Mouse (Mus musculus) neural tube, embryonic 10.5 days (tissue): Measurements from ENCODE around the gene Cd38.

Experiments
- DNase-seq: peaks from one replicate; pipeline ENCODE4 v3.0.0-alpha.2; 2017; ENCODE audit warnings: low spot score; ENCODE audit errors: extremely low spot score

Cd38 gene

DNA sequence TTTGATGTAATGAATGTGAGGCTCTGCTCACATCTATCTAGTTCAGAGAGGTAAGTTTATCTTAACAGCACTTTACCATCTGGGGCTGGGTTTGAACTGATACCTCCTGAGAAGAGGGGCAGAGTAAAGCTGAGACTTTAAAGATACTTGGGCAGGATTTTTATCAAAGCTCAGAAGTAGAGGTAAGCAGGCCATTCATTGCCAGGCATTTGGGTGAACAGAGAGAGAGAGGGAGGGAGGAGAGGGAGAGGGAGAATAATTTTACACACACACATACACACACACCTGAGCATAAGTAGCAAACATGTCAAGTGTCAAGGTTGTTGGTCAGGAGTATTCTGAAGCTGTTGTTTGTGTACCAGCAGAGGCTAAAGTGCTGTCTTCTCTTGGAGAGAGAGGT is at the start of gene Cd38:
Gene Cd38 (plus strand): TSS at position 301 of the 400 bp plus-strand sequence.
- DNase-seq: no peak

DNA sequence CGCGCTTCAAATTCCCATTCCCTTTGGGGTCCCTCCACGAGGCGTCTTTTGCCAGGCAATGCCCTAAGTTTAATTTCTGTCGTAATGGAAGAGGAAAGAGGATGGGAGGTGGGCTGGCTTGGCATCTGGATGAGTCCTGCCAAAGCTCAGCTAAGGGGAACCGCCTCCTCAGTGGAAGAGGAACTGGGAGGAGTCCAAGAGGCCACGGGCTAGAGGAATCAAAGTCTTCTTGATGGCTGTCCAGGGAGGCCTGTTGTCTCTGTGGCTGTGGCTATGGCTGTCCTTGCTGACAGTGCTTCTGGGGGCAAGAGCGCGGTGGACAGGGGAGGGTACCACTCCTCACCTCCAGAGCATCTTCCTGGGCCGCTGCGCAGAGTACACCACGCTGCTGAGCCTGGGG is 49.7 kb upstream of the Cd38 start, which contains the start of gene Bst1:
Gene Bst1 (plus strand): TSS at position 191 of the 400 bp plus-strand sequence.
- DNase-seq: no peak

DNA sequence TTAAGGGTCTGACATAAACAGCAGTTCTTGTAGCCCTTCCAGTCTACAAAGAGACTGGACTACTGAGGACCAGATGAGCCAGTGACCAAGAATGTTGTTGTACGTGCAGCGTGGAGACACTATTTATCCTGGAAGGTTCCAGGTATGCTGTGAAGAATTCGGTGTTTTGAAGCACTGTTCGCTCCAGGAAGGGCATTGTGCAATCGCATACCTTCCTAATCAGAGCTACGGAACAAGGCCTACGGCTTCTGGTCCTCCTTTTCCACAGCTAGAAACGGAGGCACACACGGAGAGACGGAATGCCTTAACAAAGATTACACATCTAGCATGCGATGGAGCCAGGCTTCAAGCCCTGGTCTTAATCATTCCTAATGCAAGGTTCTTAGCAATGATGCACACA is 47.6 kb upstream of the Cd38 start:
- no peak for DNase-seq

DNA sequence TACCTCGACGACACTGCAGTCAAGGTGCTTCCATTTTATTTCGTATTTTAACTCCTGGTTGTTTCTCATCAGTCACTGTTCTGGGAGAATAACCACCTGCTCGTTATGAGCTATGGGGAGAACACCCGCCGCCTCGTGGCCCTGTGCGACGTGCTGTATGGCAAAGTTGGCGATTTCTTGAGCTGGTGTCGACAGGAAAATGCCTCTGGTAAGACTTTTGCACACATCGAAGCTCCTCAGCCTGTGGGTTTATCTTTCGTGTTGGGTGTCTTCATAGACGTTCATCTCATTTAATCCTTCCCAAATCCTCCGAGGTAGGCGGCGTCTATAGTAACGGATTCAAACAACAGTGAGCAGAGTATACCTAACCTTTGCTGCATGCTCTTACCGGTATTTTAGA is 46.8 kb upstream of the Cd38 start, which contains the start of gene Fbxl5:
Gene Fbxl5 (minus strand): TSS at position 101 of the 400 bp plus-strand sequence.
- DNase-seq: no peak

DNA sequence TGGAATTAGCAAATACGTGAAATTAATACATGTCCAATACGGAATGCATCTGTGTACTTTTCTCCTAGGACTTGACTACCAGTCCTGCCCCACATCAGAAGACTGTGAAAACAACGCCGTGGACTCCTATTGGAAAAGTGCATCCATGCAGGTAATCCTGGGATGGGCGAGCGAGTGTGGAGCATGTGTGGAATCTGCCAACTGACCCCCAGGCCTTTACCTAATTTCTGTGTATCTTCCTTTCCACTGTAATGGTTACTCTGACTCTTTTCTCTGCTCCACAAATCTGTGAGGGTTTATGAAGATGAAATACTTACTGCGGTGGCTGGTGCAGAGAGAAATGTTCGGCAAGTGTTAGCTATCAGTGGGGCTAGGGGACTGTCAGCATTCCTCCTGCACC is 46.2 kb upstream of the Cd38 start:
- no peak for DNase-seq

DNA sequence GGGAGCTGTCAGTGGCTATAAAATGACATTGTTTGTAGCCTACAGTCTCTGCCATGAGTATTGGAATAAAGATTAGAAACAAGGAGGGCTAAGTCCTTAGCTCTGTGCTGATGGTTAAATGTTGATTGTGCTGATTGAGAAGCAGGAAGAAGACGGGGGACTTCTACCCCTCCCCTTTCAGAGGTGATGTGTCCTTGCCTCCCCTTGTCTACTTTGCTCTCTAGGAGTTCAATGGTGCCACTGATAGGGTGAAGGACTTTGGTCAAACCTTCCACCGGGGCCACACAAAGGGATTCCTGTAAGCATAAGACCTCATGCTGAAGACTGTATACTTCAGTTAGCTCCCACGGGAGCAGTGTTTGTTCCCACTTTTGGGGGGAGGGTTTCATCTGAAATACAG is 45.5 kb upstream of the Cd38 start:
- DNase-seq: no peak

DNA sequence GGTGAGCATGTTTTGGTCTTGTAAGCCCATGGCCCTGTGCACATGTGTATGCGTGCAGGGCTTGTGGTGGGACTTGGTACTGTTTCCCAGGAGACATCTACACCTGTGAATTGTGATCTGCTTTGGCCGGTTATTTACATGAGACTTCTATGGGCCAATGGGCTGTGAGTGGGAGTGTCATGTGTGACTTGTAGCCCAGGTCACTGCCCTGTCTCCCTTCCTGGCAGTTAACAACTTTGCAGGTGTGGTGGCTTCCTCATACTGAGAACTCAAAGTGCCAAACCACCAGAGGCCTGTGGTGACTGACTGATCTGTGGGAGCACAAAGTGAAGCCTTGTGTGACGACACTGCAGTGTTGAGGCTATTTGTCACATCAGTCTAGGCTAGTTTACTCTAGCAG is 43.8 kb upstream of the Cd38 start:
- no peak for DNase-seq

DNA sequence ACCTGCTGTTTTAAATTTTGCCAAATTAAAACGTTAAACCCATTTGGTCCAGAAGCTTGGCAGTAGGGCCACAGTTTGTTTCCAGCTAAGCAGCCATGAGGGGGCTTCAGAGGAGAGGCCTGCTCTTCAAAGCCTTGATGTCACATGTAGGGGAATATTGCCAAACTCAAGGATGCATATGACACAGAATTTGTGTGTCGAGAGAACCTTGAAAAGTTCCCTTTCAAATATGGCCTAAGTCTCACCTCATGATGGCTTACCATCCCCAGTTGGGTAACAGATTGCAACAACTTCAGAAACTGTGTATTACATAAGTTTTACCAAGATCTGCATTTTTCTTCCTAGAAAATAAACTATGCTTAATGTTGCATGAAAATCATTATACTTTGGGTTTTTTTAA is 41.5 kb upstream of the Cd38 start:
- no peak for DNase-seq

DNA sequence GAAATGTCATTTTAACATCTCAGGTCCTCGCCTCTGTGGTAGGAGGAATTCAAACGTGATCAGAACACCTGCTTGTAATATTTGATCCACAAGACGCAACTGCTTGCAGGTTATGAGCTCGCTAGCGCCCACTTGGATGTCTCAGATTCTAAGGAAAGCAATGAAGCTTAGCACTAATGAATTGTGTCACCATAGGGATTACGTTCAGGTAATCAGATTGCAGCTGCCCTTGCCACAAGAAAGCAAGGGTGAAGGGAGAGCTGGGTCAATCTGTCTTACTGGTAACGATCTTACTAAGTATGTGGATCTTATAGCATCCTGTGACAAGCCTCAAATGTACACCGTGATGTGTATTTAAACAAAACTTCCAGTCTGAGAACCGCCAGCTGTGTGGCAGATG is 41.0 kb upstream of the Cd38 start:
- DNase-seq: no peak

DNA sequence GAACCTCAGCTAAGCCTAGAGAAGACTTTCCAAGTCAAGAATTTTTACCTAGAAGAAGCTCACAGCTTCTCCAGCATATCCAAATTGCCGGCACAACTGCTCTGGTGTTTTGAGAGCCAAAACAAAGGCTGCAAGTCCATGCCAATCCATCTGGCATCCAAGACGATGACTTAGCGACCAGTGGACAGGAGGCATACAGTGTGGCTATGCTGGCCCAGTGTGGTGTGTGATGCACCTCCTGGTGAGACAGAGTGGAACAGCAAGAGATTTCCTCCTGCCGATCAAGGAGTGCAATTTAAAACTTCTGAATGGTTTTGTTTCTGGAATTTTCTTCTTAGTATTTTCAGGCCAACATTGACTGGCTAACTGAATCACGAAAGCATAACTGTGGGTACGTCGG is 31.8 kb upstream of the Cd38 start:
- DNase-seq: no peak

DNA sequence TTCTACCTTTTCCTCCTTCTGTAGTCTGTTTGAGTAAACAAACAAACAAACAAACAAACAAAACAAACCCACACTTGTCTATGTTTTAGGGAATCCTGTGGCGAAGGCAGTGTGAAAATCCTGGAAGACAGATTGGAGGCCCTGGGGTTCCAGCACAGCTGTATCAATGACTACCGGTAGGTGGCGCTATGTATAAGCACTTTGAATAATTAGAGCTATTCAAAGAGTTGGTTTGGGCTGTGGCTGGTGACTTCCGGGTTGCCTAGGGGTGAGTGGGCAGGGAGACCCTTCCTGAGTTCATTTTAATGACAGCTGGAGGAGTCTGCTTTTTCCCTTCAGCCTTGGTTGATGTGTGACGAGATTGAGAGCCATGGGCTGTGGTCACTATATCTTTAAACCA is 31.0 kb upstream of the Cd38 start:
- DNase-seq: peak; percentile 44

DNA sequence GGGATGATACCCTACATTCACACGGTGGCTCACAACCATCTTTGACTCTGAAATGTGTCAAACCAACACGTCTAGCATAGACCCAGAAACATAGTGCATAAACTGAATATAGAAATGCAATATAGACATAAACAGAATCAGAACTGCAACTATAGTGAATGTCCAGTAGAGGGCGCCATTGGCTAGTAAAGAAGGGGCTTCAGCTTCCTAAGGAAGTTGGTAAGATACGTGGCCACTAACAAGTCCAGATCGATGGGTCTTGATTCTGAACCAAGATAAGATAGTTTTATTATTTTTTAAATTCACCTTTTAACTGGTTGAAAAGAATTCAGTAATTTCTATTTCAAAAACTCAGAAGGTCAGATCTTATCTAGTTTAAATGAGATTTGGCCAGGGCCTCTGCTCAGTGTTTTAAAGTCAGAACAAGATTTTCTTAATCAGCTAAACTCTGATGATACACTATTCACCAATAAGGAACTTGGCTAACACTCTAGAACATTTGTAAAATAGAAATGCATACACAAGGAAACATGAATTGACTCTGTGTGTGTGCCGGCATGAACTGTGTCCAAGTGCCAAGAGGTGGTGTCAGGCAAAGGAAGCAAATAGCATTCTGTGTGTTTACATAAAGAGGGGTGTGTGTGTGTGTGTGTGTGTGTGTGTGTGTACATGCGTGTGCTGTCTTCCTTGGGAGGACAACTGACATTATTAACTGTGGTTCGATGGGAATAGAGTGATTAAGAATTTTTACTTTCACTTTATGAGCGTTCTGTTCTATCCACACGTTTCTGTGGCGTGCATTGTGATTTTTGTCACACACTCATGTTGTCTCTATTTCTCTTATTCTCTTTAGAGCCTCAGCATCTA is 27.0 kb upstream of the Cd38 start:
- DNase-seq: peak; percentile 43

DNA sequence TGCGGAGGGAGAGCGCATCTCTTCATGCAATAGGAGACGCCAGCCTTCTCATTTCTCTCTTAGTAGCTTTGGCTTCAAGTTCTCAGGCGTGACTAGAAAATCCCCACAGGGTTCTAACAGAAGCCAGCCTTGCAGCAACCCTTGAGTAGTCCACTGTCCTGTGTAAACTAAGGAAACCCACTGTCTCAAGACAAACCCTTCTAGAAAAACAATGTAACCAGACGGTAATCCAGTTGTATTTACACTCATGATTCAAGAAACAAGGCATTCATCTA is 26.4 kb upstream of the Cd38 start:
- no peak for DNase-seq

DNA sequence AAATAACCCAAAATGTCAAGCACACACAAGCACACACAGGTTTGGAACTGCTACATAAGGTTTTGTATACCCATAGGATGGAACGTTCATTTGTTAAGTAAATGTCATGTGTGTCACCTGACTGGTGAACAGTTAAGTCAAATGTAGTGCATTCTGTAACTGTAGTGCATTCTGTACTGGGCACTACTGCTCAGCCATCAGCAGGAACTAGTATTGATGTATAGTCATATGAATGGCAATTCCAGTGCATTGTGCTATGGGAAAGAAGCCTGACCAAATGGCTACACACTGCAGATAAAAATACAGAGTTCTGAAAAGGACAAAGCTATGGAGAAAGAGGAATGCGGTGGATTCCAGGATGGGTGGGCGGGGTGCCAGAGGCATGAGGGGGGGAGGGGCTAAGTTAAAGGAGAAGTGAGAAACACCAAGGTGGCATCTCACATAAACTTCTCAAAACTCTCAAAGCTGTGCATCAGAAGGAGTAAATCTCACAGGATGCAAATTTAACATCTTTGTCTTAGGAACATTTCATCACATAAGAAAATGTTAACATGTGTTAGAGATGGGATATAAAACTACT is 25.7 kb upstream of the Cd38 start:
- DNase-seq: no peak

DNA sequence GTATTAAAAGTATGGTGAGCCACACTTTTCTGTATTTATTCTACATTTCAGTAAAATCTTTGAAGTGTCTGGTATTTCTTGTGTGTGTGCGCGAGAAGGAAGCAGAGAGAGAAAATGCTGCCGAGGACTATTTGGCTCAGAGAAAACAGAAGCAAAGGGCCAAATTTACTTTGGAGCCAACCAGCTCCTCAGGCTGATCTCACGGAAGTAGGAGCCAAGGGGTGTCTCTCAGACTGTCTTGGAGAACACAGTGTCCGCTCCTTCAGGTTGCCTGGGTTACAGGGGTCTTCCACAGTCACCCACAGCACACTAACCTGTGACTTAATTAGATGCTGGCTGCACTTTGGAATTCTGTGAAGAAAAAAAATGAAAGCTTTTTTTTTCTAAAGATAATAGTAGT is 23.3 kb upstream of the Cd38 start:
- no peak for DNase-seq

DNA sequence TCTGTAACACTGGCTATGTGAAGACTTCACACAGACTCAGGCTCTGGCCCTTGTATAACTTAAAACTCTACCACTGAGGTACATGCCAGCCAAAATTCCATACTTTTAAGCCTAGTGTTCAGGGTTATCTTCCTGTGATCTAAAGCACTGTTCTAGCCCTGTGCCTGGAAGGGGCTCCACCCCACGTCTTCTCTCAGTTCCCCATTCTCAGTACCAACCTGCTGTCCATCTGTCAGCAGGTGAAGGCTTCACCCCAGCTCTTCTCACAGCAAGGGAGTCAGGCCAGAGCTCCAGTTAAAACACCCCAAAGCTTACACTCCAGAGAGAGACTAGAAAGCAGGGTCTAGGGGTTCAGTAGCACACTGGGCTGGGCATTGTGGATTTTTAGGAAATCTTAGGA is 22.7 kb upstream of the Cd38 start:
- no peak for DNase-seq

DNA sequence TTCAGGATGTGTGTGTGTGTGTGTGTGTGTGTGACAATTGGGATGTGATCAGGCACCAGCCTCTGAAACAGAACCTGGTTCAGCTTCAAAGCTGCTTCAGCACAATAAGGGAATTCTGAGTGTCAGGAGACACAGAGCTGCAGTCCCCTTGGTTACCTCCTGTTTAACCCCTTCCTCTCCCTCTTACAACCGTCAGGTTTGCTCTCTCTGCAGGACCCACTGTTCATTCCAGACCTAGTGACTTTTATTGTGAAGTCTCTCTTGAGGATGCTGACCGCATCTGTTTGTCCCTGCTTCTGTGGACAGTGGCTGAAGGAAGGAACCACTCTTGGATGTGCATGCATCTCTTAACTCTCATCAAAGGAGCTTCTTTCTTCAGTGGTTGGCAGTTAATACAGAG is 22.1 kb upstream of the Cd38 start:
- no peak for DNase-seq

DNA sequence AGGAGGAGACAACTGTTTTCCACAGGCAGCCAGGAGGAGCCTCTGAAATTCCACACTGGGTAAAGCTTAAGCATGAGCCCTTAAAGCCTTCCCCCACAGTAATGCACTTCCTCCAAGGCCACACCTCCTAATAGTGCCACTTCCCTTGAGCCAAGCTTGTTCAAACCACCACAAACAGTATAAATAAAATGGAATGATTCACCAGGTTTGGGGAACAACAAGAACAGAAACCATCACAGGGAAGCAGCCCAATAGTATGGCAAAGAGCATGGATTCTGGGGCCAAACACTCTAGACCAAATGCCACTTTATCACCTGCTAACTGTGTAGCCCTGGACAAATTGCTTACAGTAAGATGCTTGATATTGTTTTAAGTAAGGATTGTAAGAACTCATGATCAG is 20.8 kb upstream of the Cd38 start:
- DNase-seq: no peak

DNA sequence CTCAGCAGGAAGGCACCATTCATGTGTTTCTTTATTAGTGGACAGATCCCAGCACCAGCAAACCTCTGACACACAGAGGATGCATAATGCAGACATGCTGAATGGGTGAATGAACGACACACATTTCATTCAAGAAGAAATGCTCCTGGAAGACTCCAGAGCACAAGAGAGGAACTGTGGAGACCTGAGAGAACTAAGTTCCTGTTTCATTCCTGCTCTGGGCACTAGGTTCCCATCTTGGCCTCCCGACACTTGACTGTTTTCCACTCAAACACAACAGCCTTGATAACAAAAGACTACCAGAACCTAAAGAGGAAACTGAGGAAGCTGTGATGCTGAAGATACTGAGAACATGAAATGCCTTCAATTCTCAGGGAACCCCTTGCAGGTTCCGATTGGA is 20.1 kb upstream of the Cd38 start:
- DNase-seq: no peak

DNA sequence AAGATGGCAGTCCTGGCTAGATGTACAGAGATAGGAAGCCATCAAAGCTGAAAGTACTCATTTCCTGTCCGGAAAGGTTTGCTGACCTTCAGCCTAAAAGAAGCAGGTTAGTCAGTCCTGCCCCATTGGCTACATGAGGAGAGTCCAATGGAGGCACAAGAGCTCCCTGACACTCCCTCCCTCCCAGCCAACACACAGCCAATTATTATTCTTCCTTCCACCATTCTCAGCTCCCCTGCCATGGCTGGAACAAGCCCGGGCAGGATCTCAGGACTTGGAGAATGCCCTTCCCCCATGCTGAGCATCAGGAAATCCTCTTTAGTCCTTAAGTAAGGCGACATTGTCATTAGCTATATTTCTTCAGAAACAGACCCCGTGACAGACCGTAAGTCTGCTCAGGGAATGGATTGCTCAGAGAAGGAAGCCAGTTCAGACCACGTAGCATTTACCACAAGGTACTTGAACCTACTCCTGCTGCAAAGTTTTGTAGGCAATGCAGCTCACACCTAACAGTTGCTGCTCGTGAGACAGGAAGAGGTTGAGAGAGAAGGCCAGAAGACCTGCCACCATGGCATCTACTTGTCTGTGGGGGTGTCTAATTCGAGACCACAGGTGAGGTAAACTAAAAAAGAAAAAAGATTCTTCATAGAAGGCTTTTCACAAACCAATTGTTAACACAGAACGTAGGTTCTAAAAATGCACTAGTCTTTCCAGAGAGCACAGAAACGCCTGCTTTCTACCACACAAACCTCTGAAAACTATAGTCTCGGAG is 15.1 kb upstream of the Cd38 start:
- no peak for DNase-seq

DNA sequence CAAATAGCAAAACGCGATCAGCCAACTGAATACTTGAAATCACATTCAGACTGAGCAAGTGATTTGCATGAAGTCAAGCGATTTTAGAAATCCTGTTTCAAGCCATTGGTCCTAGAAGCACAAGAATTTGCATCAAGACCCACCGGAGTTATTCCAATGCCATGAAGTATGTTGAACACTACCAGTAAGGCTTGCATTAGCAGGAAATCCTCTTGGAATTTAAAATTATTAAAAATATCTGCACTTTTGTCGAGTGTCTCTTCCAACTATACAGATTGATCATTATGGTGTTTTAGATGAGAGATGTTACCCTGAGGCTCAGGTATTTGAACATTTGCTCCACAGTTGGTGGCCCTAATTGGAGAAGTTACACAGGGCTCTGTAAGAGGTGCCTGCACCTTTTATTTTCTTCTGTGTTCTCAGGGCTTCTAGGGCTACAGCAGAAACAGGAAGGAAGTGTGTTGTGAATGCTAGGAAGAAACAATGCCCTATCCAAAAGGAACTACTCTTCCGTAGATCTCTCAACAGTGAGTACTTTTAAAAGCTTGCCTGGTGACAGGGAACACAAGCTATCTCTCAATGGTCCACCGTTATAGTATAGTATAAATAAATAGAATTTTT is 14.4 kb upstream of the Cd38 start:
- DNase-seq: no peak

DNA sequence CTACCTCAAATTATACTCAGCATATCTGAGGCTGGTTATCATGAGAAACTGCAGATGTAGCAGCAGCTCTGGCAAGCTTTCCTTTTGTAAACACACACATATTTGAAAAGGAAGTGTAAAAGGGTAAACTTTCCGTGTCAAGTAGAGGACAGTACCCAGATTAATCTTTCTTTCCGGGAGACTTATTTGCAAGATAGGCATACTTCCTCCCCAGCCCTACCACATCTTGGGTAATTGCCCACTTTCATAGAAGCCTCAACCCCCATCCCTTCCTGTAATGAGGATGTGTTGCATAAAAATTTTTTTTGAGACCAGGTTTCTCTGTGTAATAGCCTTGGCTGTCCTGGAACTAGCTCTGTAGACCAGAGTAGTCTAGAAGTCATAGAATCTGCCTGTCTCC is 12.6 kb upstream of the Cd38 start:
- no peak for DNase-seq
